Mouse (Mus musculus) liver (tissue): ENCODE results near the gene Gm21988.

Experiments
- DNase-seq: peaks from one replicate; pipeline ENCODE4 v3.0.0-alpha.2; 2020; ENCODE audit warnings: mixed read lengths

Gm21988 gene

GRCm38 (mm10) chr11:70239541-70240279 is at the start of gene Gm21988, which contains the start of gene Rnasek:
TSS of gene Gm21988 (minus strand) at chr11:70239830.
TSS of gene Rnasek (minus strand) at chr11:70239842.
- DNase-seq: peak; percentile 80

- no peak for DNase-seq
Measured at GRCm38 (mm10) chr11:70289236-70289635, 49.6 kb upstream of the Gm21988 start.

GRCm38 (mm10) chr11:70288102-70288501 is 48.5 kb upstream of the Gm21988 start:
- no peak for DNase-seq

GRCm38 (mm10) chr11:70285686-70286085 is 46.1 kb upstream of the Gm21988 start:
- no peak for DNase-seq

- no peak for DNase-seq
Measured at GRCm38 (mm10) chr11:70284757-70285156, 45.1 kb upstream of the Gm21988 start.

GRCm38 (mm10) chr11:70283666-70284065 is 44.0 kb upstream of the Gm21988 start:
- DNase-seq: no peak

GRCm38 (mm10) chr11:70280441-70280840 is 40.8 kb upstream of the Gm21988 start:
- DNase-seq: no peak

- DNase-seq: no peak
Measured at GRCm38 (mm10) chr11:70278961-70279360, 39.3 kb upstream of the Gm21988 start.

- no peak for DNase-seq
Measured at GRCm38 (mm10) chr11:70271641-70272040, 32.0 kb upstream of the Gm21988 start.

- DNase-seq: no peak
Measured at GRCm38 (mm10) chr11:70266405-70266804, 26.8 kb upstream of the Gm21988 start.

GRCm38 (mm10) chr11:70265819-70266218 is 26.2 kb upstream of the Gm21988 start:
- DNase-seq: no peak

GRCm38 (mm10) chr11:70265252-70265651 is 25.6 kb upstream of the Gm21988 start:
- DNase-seq: no peak

GRCm38 (mm10) chr11:70259035-70259434 is 19.4 kb upstream of the Gm21988 start:
- no peak for DNase-seq

- DNase-seq: peak; percentile 19
Measured at GRCm38 (mm10) chr11:70254931-70255531, 15.4 kb upstream of the Gm21988 start, which contains the start of gene Alox12. TSS of gene Alox12 (minus strand) at chr11:70255353.

GRCm38 (mm10) chr11:70254337-70254736 is 14.7 kb upstream of the Gm21988 start:
- DNase-seq: no peak

- no peak for DNase-seq
Measured at GRCm38 (mm10) chr11:70251853-70252252, 12.2 kb upstream of the Gm21988 start.

GRCm38 (mm10) chr11:70250150-70250549 is 10.5 kb upstream of the Gm21988 start:
- no peak for DNase-seq

- DNase-seq: peak; percentile 73
Measured at GRCm38 (mm10) chr11:70247136-70247845, 7.7 kb upstream of the Gm21988 start.

GRCm38 (mm10) chr11:70242591-70242990 is 3.0 kb upstream of the Gm21988 start:
- no peak for DNase-seq

- peak; percentile 48 for DNase-seq
Measured at GRCm38 (mm10) chr11:70238591-70239440, 814 bp downstream of the Gm21988 start.

- peak; percentile 98 for DNase-seq
Measured at GRCm38 (mm10) chr11:70237457-70238167, 2.0 kb downstream of the Gm21988 start, which contains the start of gene 0610010K14Rik. TSS of gene 0610010K14Rik (minus strand) at chr11:70237914.

- peak; percentile 50 for DNase-seq
Measured at GRCm38 (mm10) chr11:70236717-70237116, 2.9 kb downstream of the Gm21988 start.
